Mouse (Mus musculus) erythroblast, adult 5-6 weeks (primary cell): ENCODE data around the gene Dennd2a. TPM values are rescaled to one million over a fixed set of nuclear protein-coding genes. Genes with fewer than 3 reads are reported as not detected.
A peak's percentile ranks its signal among the peaks of the same experiment; 100 is the strongest.

Experiments used
- ATAC-seq: replicated peaks from 2 replicates; pipeline ENCODE4 v1.8.0; 2016; ENCODE audit warnings: moderate number of reproducible peaks, mild to moderate bottlenecking, moderate TSS enrichment, inconsistent platforms; ENCODE audit not compliant: poor library complexity, low FRiP score, severe bottlenecking
- total RNA-seq, 2 experiments: library from RNA; stranded (forward) in 1 of 2; stranded (reverse) in 1 of 2; fragments of 150-400 nt in 1 of 2; fragments of 200-764, 138-1000 nt in 1 of 2; gene quantifications; 2 replicates each; pipeline versions ENCODE4 v1.2.3 to v1.2.4; 2015 to 2017; ENCODE audit warnings: low replicate concordance in 2 of 2

Dennd2a gene
- total RNA-seq, 2 experiments from 2014 or later: 0.43 TPM; not detected in 1

- no peak for ATAC-seq
These were observed 30.9 kb downstream of the Dennd2a start for GRCm38 (mm10) chr6:39526797-39527196.

GRCm38 (mm10) chr6:39523161-39523560, 34.5 kb downstream of the Dennd2a start:
- no peak for ATAC-seq

DNA sequence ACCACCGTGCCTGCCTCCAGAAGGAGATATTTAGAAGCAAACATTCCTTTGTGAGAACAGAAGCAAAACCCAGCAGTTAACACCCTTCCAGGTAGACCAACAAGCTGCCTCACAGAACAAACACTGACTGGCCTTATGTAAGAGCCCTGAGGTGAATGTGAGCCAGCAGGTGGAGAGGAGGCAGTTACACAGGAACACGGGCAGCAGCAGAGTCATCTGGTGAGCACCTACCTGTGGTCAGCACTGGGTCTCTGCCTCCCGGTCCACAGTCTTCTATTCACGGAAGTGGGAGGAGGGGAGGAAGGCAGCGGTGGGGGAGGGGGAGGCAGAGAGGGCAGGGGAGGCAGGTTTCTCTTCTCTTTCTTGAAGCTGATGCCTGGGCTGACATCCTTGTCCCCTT, 35.2 kb downstream of the Dennd2a start:
- no peak for ATAC-seq

DNA sequence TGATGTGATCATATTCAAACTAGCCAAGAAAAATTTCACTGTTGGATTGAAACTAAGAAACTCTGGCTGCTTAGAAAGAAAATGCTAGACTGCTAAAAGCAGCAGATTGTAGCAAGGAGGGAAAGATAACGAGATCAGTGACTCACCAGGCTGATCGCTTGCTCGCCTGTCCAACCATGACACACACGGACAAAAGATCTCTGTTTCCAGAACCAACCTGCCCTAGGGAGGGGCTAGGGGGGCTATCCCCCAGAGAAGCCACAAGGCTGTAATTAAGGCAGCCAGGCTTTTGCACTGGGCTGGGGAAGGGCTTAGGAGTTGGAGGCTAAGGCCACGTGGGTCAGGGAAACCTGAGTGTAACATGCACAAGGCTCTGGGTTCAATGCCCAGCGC, 41.9 kb downstream of the Dennd2a start:
- ATAC-seq: no peak

DNA sequence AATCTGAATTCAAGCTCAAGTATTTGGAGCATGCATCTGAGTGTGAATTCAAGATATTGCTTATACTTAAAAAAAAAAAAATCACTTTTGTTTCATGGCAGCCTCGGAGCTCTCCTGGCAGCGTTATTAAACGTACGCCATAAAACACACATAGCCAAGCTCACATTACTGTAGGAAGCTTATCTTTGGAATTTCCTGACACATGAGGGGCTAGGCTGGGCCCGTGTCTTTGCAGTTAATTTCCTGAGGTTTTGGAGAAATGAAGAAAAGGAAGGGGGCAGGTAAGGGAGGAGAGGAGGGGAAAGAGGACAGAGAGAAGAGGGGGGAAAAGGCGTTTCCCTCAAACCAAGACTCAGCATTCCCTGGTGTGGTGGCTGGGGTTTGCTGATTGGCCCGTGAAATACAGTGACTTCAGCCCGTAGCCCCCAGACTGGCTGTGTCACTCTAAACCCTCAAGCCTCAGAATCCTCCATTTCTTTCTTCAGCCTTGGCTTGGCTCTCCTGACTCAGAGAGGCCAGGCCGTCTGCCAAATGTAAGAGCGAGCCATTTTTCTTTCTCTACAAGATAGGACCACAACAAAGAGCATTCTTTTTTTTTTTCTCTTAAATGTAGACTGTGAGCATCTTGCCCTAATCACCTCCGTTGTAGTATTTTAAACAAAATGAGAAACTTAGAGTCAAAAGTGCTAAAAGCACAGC, 42.5 kb downstream of the Dennd2a start:
- no peak for ATAC-seq

GRCm38 (mm10) chr6:39503476-39503875, 54.2 kb downstream of the Dennd2a start:
- no peak for ATAC-seq

GRCm38 (mm10) chr6:39497165-39497564, 60.5 kb downstream of the Dennd2a start:
- no peak for ATAC-seq

DNA sequence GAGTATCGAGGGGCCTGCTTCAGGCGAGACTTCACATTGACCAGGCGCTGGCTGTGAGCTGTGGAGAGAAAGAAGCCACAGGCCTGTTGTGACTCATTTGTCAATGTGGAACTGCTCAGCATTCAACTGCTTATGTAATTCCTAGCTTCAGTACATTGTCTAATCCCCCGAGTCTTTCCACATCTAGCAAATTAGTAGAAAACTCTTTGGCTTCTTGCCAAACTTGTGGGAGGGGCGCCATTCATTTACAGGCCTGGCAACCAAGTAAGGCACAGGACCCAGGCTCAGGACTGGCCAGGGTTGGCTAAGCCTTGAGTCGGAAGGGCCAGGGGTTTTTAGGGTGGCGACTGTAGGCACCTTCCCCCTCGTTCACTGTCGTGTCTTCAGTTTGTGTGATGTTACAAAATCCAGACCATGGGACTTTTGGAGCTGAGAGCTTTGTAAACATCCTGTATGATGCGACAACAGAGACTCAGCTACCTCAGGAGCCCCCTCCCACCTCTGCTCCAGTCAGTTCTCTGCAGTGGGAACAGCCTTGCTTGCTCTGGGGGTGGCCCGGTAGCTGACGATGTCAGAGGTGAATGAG, 64.4 kb downstream of the Dennd2a start:
- ATAC-seq: no peak

DNA sequence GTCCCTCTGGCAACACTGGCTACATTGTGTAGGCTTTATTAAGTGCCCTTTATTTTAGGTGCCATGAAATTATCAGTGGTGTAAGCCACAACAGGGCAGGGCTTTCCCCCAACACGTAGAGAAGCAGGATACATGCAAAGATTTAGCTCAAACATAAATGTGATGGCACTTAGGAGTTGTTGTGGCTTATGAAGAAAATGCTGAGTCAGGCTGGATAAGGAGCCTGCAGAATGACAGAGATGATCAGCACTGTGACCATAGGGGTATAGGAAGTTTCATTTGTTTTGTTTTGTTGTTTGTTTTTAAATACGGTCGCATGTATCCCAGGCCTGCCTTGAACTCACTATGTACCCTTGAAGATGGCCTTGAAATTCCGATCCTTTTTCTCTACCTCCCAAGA, 65.5 kb downstream of the Dennd2a start:
- no peak for ATAC-seq

GRCm38 (mm10) chr6:39491203-39491602, 66.5 kb downstream of the Dennd2a start:
- no peak for ATAC-seq

- no peak for ATAC-seq
These were observed 69.4 kb downstream of the Dennd2a start for GRCm38 (mm10) chr6:39488292-39488691.

DNA sequence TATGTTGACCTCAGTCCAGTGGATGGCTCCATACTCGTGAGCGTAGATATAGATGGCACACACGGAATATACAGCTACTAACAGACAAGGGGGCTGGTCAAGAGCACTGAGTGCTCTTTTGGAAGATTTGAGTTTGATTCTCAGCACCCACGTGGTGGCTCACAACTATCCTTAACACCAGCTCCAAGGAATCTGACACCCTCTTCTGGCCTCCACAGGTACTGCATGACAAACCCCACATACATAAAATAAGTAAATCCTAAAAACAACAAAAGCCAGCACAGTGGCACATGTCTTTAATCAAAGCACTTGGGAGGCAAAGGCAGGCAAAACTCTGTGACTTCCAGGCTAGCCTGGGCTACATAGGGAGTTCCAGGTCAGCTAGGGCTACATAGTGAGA, 74.0 kb downstream of the Dennd2a start:
- ATAC-seq: no peak

- no peak for ATAC-seq
These were observed 79.0 kb downstream of the Dennd2a start for GRCm38 (mm10) chr6:39478509-39479150.

- no peak for ATAC-seq
These were observed 81.0 kb downstream of the Dennd2a start for GRCm38 (mm10) chr6:39476617-39477016.

- ATAC-seq: no peak
These were observed 83.2 kb downstream of the Dennd2a start for GRCm38 (mm10) chr6:39474424-39474823.

- no peak for ATAC-seq
These were observed 84.8 kb downstream of the Dennd2a start for GRCm38 (mm10) chr6:39472837-39473236.

DNA sequence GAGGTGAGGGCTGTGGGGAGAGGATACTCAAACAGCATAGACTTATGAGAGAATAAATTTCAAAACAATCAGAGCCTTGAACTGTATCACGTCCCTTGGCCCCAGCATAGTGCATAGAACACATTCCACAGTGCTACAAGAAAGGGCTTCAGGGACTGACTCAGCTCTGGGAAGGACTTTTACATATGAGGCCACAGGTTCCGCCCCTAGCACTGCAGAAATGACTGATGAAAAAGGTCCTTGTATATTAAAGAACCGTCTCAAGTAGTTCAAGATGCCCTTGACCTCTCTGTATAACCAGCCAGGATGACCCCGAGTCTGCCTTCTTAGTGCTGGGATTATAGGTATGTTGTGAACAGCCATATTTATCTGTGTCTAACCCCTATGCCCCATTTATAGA, 85.4 kb downstream of the Dennd2a start:
- no peak for ATAC-seq

DNA sequence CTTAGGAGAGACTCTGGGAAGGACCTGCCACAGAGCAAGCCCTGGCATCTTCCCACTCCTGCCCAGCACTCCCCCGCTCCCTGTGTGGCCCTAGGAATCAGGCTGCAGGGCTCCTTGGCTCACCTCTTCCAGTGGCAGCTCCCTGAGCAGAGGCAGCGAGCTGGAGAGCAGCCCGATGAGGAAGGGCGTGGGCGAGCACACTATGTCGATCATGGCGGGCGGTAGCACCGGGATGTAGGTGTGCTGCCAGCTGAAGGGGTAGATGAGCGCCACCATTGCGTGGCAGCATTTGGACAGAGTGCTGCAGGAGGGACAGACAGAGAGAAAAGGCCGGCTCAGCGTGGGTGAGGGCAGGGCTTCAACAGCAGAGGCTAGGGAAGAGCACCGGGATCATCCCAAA, 87.6 kb downstream of the Dennd2a start:
- ATAC-seq: no peak

DNA sequence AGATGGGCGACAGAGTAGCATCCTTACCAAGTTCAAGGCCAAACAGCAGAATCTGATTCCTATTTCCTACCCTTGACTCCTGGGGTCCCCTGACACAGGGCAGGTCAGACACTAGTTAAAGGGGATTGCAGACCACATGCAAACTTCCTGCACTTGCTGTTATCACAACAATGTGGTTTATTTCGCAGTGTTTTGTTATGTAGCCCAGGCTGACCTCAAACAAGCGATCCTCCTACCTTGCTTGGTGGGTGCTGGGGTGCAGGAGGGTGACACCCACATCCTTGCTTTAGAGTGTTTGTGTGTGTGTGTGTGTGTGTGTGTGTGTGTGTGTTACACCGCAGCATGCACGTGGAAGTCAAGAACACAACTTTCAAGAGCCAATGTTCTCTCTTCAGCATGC, 88.2 kb downstream of the Dennd2a start:
- no peak for ATAC-seq

GRCm38 (mm10) chr6:39462621-39463538, 94.8 kb downstream of the Dennd2a start:
- ATAC-seq: peak; percentile 88
